Mouse (Mus musculus) midbrain, embryonic 10.5 days (tissue): ENCODE data around the gene 4930402H24Rik. TPM values are rescaled to one million over a fixed set of nuclear protein-coding genes. Genes with fewer than 3 reads are reported as not detected.

Experiments used
- DNase-seq: peaks from one replicate; pipeline ENCODE4 v3.0.0-alpha.2; 2017; ENCODE audit warnings: low spot score
- H3K27ac ChIP-seq: fragments of 300-500 bp; sonication (generic); replicated peaks from 2 replicates; pipeline ENCODE4 v1.5.1; 2016; ENCODE audit warnings: mild to moderate bottlenecking
- H3K27me3 ChIP-seq: fragments of 300-500 bp; sonication (generic); 2 replicates; pipeline ENCODE4 v1.6.1; 2016; ENCODE audit warnings: low read depth, mild to moderate bottlenecking; ENCODE audit not compliant: poor library complexity, severe bottlenecking
- H3K36me3 ChIP-seq: fragments of 300-500 bp; sonication (generic); 2 replicates; pipeline ENCODE4 v1.6.1; 2016; ENCODE audit warnings: mild to moderate bottlenecking, moderate library complexity
- H3K4me1 ChIP-seq: fragments of 300-500 bp; sonication (generic); 2 replicates; pipeline ENCODE4 v1.6.1; 2016
- H3K4me3 ChIP-seq: fragments of 300-500 bp; sonication (generic); 2 replicates; pipeline ENCODE4 v1.5.1; 2016; ENCODE audit warnings: mild to moderate bottlenecking, moderate library complexity
- H3K9me3 ChIP-seq: fragments of 300-500 bp; sonication (generic); replicated peaks from 2 replicates; pipeline ENCODE4 v1.6.1; 2016; ENCODE audit warnings: mild to moderate bottlenecking
- whole genome bisulfite sequencing: fragments of 180-500 bp; shearing (Covaris S2); methylation state at CpG from one replicate; pipeline ENCODE4 v1.1.7; 2016; 5-methylcytosine and 5-hydroxymethylcytosine counted together
- polyA plus RNA-seq: library from polyadenylated mRNA; unstranded; fragments of >200 nt; fragmentation: Nextera tagmentation; extraction: Ambion mirVana; gene quantifications from 2 replicates; pipeline ENCODE4 v1.2.1, GENCODE M21; 2016

Gene 4930402H24Rik
- polyA plus RNA-seq, 1 experiment from 2014 or later, result 28.3 TPM

DNA sequence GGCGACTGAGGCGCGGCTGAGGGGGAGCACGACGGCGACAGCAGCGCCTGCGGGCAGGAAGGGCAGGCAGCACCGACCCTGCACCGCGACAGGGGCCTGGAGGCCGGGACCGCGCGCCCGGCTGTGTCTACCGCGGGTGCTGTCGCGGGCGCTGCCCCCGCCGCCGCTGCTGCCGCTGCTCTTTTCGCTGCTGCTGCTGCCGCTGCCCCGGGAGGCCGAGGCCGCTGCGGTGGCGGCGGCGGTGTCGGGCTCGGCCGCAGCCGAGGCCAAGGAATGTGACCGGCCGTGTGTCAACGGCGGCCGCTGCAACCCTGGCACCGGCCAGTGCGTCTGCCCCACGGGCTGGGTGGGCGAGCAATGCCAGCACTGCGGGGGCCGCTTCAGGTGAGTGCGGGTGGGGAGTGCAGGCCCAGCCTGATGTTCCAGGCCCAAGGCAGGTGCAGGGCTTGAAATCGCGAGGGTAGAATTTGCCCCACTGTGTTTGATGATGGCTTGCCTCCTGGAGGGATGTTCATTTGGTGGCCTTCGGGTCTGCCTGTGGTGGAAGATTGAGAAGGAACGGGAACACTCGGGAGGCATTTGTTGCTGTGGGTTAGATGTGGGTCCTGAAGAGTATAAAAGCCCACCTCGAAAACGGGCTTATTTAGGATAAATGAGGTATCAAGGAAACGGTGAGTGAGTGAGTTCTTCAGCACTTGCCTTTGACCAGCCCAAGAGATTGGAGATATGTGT, 544 bp upstream of the 4930402H24Rik start:
- Histone ChIP-seq H3K27me3 (no peaks in the 10 kb centered on the region), H3K36me3 (no peaks in the 10 kb centered on the region), H3K4me1 (peaks cover 22% of the 10 kb centered on the region), H3K27ac (peak overlapping the region; percentile 87), H3K4me3 (peak overlapping the region; percentile 97), H3K9me3 (no peaks in the 10 kb centered on the region)
- under 1% methylated on average over 58 of the region's 58 CpGs for whole genome bisulfite sequencing
- DNase-seq, result no peak

DNA sequence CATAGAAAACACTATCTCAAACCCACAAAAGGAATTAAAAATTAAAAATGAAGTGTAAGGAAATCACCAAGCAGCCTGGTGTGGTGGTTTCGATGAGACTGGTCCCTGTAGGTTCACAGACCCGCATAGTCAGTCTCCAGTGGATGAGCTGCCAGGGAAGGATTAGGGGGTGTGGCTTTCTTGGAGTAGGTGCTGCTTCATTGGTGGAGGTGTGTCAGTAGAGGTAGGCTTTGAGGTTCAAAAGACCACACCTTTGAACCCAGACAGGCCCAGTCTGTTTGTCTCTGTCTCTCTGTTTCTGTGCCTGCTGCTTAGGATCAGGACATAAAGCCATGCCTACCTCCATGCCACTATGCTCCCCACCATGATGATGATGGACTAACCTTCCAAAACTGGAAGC, 7.4 kb downstream of the 4930402H24Rik start:
- Histone ChIP-seq H3K27ac (no peak overlapping the region), H3K4me1 (no peaks in the 10 kb centered on the region), H3K27me3 (no peaks in the 10 kb centered on the region), H3K4me3 (no peak overlapping the region), H3K9me3 (no peaks in the 10 kb centered on the region), H3K36me3 (0 out of 2 replicates have a peak, but pooled peaks cover 2% of the 10 kb centered on the region)
- 81% methylated on average over 2 of the region's 2 CpGs for WGBS
- DNase-seq, result no peak

DNA sequence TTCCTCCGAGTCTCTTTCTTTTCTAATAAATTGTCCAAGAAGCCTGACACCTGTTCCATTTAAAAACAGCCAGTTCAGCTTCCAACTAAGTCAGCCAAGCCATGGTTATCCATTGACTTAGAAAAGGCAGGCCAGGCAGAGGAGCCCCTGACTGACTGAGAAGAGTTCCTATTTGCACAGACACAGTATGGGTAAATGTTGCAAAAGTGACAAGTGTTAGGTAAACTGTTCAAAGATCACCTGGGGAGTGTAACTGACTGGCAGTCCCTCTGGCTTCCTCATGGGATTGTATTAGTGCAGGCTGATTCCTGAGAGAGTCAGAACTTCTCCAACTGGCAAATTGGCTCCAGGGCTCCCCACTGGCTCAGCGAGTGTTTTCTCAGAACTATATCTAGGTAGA, 8.3 kb downstream of the 4930402H24Rik start:
- H3K4me3 ChIP-seq, result no peak overlapping the region
- H3K27ac ChIP-seq, result no peak overlapping the region
- no peaks in the 10 kb centered on the region for H3K27me3 ChIP-seq
- H3K4me1 ChIP-seq, result no peaks in the 10 kb centered on the region
- 83% methylated on average over 2 of the region's 2 CpGs for WGBS
- DNase-seq, result no peak
- H3K9me3 ChIP-seq, result no peaks in the 10 kb centered on the region
- 0 out of 2 replicates have a peak, but pooled peaks cover 2% of the 10 kb centered on the region for H3K36me3 ChIP-seq

DNA sequence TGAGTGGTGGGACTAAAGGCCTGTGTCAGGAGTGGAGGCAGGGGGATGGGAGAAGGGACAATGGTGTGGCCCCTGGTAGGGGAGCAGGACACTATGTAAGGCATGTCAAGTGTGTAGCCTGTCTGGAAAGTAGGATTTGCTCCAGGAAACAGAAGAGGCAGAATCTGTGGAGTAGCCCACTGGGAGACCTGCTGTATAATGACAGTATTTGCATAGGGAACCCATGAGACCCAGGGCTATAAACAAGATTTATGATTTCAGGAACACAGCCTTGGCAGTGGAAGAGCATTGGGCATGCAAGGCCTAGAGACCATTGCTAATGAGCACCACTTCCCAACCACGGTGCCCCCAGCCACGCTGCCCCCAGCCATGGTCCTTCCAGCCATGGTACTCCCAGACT, 9.3 kb downstream of the 4930402H24Rik start:
- Histone ChIP-seq H3K4me3 (no peak overlapping the region), H3K36me3 (peaks cover 4% of the 10 kb centered on the region; the same call in 1 of the 2 replicates), H3K4me1 (no peaks in the 10 kb centered on the region), H3K27me3 (no peaks in the 10 kb centered on the region), H3K9me3 (no peaks in the 10 kb centered on the region), H3K27ac (no peak overlapping the region)
- no peak for DNase-seq
- 89% methylated on average over 2 of the region's 2 CpGs for WGBS

DNA sequence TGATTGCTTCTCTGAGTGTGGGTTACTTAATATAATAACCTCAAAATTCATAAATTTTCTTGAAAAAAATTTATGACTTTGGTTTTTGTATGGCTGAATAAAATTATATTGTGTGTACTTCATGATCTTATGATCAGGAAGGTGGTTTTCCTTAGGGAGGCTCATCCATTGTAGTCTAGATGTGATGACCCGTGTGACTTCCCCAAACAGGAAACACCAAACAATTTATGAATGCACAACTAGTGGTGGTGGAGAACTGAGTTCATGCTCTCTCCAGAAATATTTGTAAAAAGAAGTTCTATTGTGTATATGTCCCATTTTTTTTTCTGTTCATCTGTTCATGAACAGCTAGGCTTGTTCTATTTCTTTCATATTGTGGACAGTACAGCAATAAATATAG, 18.8 kb downstream of the 4930402H24Rik start:
- Histone ChIP-seq H3K27me3 (no peaks in the 10 kb centered on the region), H3K36me3 (peaks cover 10% of the 10 kb centered on the region), H3K4me1 (no peaks in the 10 kb centered on the region), H3K9me3 (no peaks in the 10 kb centered on the region), H3K27ac (no peak overlapping the region), H3K4me3 (no peak overlapping the region)
- DNase-seq, result no peak
- 79% methylated on average over 1 of the region's 1 CpGs for WGBS

DNA sequence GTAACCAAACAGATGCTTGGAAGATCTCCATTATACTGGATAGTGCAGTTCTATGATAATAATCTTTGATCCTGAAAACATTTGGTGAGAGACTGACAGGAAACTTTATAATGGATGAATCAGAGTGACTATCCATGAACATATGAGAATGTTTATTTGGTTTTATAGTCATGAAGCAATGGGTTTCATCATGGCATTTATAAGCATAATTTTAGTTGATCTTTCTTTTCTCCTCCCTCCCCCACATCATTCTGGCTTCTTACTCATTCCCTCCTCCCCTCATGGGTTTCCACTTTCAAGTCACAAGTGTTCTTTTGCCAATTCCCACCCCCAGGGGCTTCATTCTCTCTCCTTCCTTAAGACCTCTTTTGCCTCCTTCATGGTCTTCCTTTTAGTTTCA, 19.2 kb downstream of the 4930402H24Rik start:
- Histone ChIP-seq H3K4me1 (no peaks in the 10 kb centered on the region), H3K4me3 (no peak overlapping the region), H3K27ac (no peak overlapping the region), H3K36me3 (peaks cover 8% of the 10 kb centered on the region), H3K27me3 (no peaks in the 10 kb centered on the region), H3K9me3 (no peaks in the 10 kb centered on the region)
- DNase-seq, result no peak

DNA sequence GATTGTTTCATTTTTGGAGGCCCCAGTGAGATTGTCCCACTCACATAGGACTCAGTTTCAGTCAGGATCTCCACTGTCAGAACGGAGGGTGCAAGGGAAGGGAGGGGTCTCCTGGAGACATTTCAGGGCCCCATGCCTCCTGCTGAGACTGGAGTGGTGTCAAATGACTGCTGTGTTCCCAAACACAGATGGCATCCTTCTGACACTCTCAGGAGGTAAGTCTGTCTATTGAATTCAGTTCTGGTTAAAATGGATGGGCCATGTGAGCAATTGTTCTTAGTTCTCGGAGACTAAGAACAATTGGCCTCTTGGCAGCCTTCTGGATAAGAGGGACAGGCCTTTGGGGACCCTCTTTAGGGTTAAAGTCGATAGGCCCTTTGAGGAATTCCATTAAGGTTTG, 28.8 kb downstream of the 4930402H24Rik start:
- H3K27ac ChIP-seq, result no peak overlapping the region
- H3K4me1 ChIP-seq, result no peaks in the 10 kb centered on the region
- no peaks in the 10 kb centered on the region for H3K27me3 ChIP-seq
- DNase-seq, result no peak
- no peaks in the 10 kb centered on the region for H3K9me3 ChIP-seq
- H3K36me3 ChIP-seq, result no peaks in the 10 kb centered on the region
- no peak overlapping the region for H3K4me3 ChIP-seq
- 60% methylated on average over 3 of the region's 3 CpGs for WGBS

DNA sequence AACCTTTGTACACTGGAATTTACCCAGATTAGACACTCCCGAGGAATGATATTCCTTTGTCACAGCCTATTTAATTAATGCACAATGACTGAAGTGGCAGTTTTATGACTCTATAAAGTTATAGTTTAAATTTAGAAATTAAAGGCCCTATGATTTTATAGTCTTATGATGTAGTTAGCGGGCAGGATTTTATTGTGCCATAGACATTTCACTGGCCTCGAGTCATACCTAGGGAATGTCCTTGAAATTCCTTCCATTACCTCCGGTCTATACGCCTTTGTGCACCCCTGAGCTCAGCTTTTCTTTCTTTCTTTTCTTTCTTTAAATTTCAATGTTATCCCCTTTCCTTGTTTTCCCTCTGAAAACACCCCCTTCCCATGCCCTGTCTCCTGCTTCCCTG, 35.3 kb downstream of the 4930402H24Rik start:
- whole genome bisulfite sequencing, result 95% methylated on average over 5 of the region's 5 CpGs
- Histone ChIP-seq H3K9me3 (no peaks in the 10 kb centered on the region), H3K36me3 (no peaks in the 10 kb centered on the region), H3K4me1 (no peaks in the 10 kb centered on the region), H3K27me3 (no peaks in the 10 kb centered on the region), H3K4me3 (no peak overlapping the region), H3K27ac (no peak overlapping the region)
- DNase-seq, result no peak

DNA sequence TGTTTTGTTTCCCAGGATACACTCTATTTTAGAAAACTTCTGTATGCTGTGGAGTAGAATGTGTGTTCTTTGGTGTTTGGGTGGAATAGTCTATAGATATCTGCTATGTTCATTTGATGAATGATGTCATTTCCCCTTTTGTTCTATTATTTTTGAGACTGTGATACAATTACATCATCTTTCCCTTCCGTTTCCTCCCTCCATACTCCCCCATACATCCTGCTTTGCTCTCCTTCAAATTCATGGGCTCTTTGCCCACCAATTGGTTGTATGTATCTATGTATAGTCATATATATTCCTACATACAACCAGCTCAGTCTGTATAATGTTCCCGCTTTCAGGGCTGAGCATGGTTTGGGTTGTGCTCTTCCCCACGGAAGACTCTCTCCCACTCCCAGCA, 44.1 kb downstream of the 4930402H24Rik start:
- WGBS, result 89% methylated on average over 3 of the region's 3 CpGs
- H3K27ac ChIP-seq, result no peak overlapping the region
- no peak overlapping the region for H3K4me3 ChIP-seq
- H3K4me1 ChIP-seq, result no peaks in the 10 kb centered on the region
- DNase-seq, result no peak
- no peaks in the 10 kb centered on the region for H3K27me3 ChIP-seq
- H3K9me3 ChIP-seq, result no peaks in the 10 kb centered on the region
- H3K36me3 ChIP-seq, result no peaks in the 10 kb centered on the region

DNA sequence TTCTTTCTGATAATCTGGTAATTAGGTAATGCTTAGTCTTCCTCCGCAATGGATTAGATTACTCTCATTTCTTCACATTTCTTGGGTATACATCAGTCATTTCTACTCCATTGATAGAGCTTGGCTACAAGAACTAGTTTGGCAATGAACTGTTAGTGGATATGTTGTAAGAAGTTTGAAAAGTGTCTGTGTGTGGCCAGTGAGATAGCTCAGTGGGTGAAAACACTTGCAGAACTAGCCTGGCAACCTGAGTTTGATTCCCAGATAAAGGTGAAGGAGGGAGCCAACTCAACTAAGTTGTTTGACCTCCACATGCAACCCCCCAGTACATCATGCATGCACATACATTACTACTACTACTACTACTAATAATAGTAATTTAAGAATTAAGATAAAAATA, 53.2 kb downstream of the 4930402H24Rik start:
- Histone ChIP-seq H3K36me3 (no peaks in the 10 kb centered on the region), H3K9me3 (no peaks in the 10 kb centered on the region), H3K27ac (no peak overlapping the region), H3K27me3 (no peaks in the 10 kb centered on the region), H3K4me1 (no peaks in the 10 kb centered on the region), H3K4me3 (no peak overlapping the region)
- DNase-seq, result no peak
- WGBS, result 95% methylated on average over 1 of the region's 1 CpGs

DNA sequence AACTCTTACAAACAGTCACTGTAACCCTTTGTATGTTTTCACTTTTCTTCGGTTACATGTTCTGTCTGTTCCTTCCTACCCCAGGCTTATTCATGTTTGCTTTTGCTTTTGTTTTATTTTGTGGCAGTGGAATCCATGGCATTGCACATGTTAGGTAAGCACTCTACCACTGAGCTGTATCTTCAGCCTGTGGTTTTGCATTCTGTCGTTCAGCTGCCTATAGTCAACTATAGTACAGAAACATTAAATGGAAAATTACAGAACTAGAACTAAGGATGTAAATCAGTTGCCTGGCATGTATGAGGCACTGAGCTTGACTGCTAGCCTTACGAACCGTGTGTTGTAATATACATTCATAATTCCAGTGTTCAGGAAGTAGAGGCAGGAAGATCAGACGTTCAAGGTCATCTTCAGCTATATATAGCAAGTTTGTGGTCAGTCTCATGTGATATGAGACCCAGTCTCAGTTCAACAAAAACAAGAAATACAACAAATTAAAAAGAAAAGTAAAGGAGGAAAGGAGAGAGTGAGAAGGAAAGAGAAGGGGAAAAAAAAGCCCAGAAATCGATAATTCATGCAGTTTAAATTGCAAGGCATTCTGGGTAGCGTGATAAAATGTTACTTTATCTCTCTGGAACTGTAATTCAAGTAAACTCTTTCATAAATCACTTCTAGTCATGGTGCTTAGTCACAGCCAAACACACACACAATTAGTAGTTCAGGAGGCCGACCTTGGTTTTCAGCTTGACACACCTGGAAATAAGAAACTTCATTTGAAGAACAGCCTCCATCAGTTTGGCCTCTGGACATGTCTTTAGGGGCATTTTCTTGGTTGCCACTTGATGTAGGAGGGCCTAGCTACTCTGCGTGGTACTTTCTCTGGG, 54.6 kb downstream of the 4930402H24Rik start:
- H3K9me3 ChIP-seq, result no peaks in the 10 kb centered on the region
- no peaks in the 10 kb centered on the region for H3K36me3 ChIP-seq
- DNase-seq, result no peak
- H3K4me1 ChIP-seq, result no peaks in the 10 kb centered on the region
- no peaks in the 10 kb centered on the region for H3K27me3 ChIP-seq
- WGBS, result 85% methylated on average over 9 of the region's 9 CpGs
- no peak overlapping the region for H3K4me3 ChIP-seq
- H3K27ac ChIP-seq, result no peak overlapping the region

DNA sequence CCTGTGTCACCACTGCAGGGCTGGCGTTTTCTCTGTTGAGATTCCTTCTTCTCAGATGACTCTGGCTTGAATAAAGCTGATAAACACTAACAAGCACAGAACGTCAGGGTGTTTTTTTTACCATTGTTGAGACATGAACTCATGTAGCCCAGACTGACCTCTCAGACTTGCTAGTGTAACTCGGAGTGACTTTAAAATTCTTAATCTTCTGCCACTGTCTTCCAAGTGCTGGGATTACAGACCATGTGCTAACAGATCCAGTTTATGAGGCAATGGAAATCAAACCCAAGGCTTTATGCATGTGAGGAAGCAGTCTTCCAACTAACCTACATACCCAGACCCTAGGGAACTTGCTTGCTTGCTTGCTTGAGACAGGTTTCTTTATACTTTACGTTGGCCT, 56.5 kb downstream of the 4930402H24Rik start:
- 72% methylated on average over 4 of the region's 4 CpGs for WGBS
- H3K9me3 ChIP-seq, result no peaks in the 10 kb centered on the region
- no peak for DNase-seq
- no peak overlapping the region for H3K27ac ChIP-seq
- H3K4me3 ChIP-seq, result no peak overlapping the region
- H3K36me3 ChIP-seq, result no peaks in the 10 kb centered on the region
- no peaks in the 10 kb centered on the region for H3K27me3 ChIP-seq
- no peaks in the 10 kb centered on the region for H3K4me1 ChIP-seq

DNA sequence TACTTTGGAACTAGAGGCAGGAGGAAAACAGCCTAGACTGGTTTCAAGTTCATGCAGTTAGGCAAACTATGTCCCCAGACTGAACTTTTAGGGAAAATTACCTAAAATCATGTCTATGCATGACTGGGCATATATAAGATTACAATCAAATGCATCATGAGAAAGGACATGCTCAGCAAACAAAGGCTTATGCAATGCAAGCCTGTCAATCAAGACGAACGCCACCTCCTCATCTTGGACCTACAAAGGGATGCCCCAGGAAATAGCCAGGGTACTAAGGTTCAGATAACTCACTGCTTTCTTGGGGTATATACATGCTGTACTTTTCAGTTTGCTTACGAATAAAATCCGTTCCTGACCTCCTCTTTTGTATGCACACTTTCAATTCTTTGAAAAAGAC, 57.9 kb downstream of the 4930402H24Rik start:
- no peaks in the 10 kb centered on the region for H3K9me3 ChIP-seq
- DNase-seq, result no peak
- H3K36me3 ChIP-seq, result no peaks in the 10 kb centered on the region
- H3K4me1 ChIP-seq, result no peaks in the 10 kb centered on the region
- H3K27me3 ChIP-seq, result 0 out of 2 replicates have a peak, but pooled peaks cover 3% of the 10 kb centered on the region
- H3K4me3 ChIP-seq, result no peak overlapping the region
- 91% methylated on average over 4 of the region's 4 CpGs for WGBS
- H3K27ac ChIP-seq, result no peak overlapping the region
